Mouse (Mus musculus) C2C12 (cell line): ENCODE results near the gene Kank1.

Source experiments
- CTCF ChIP-seq: IDR thresholded peaks from one replicate; pipeline ENCODE4 v1.5.1; 2011; ENCODE audit not compliant: control insufficient read depth, insufficient read depth, insufficient read length
- FOSL1 ChIP-seq: IDR thresholded peaks from one replicate; pipeline ENCODE4 v1.8.0; 2011; ENCODE audit warnings: mild to moderate bottlenecking, low read length; ENCODE audit not compliant: poor library complexity, insufficient read depth, severe bottlenecking
- MAX ChIP-seq: IDR thresholded peaks from one replicate; pipeline ENCODE4 v1.6.1; 2011; ENCODE audit warnings: mild to moderate bottlenecking, control low read depth
- MYOG ChIP-seq: IDR thresholded peaks from one replicate; pipeline ENCODE4 v1.6.1; 2011; ENCODE audit not compliant: control insufficient read depth, insufficient read length; ENCODE audit errors: extremely low read depth
- USF1 ChIP-seq: IDR thresholded peaks from one replicate; pipeline ENCODE4 v1.6.1; 2011; ENCODE audit warnings: low read depth, mild to moderate bottlenecking, control low read depth, moderate library complexity

- TF ChIP-seq USF1 (no peak), CTCF (no peak), MAX (no peak), MYOG (no peak), FOSL1 (no peak)
Observed at GRCm38 (mm10) chr19:25271591-25271990, 34.8 kb downstream of the Kank1 start.
